Mouse (Mus musculus): ENCODE data around the gene Prkd1.
"Not testable (repeated sequence)": the region's sequence is repeated elsewhere in the genome, so short reads cannot be mapped to it uniquely, and the experiment has no call there.

Prkd1 gene

DNA sequence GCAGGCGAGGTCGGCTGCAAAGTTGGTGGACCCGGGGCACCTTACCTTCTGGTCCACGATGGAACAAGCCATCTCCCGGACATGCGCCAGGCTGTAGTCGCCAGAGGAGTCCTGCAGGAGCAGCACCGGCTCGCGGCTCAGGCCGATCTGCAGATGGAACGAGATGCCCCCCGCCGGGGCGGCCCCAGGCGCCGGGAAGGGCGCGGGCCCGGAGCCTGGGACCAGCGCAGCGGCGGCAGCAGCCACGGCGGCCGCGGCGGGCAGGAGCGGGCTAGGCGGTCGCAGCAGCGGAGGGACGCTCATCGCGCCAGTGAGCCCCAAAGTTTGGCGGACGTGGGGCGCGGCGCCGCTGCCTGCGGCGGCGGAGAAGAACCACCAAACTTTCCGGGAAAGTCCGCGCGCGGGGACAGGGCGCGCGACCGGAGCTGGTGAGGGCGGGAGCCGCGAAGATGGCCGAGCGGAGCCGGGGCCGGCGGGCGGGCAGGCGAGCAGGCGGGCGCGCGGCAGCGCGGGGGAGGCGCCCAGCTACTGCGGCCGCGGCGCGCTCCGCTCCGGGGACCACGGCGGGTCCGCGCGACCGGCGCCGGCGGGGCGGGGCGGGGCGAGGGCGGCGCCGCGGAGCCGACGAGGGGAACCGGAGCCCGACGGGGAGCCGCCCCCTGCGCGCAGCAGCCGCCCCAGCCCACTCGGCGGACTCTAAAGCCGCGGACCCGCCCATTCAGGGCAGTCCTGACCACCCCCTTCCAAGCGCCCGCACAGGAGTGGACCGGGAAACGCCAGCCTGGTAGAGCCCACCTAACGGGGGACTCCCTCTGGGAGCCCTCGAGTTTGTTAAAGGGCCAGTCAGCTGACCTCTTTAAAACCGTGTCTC lies at the start of gene Prkd1:
Gene Prkd1, minus strand, starts transcription at position 428 of the 871 bp plus-strand sequence.
- DNase-seq (ENCODE audit: low read depth), result no peak

DNA sequence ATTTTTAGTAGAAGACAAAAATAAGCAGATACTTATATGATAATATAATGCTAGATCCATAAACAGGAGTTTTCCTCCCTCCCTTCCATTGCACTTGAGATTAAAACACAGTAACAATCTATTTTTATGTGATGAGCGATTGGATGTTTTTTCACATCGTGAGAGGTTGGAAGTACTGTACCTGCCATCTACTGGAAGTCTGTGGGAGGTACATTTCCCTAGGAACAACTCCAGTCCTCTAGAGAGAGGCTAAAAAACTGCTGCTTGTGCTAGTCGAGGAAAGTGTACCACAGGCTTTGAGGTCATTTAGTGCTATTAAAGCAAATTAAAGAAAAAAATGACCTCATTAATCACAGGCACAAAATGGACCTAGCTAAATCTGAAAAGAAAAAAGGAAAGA lies 48.6 kb upstream of the Prkd1 start:
- no peak for DNase-seq (ENCODE audit: low read depth)

DNA sequence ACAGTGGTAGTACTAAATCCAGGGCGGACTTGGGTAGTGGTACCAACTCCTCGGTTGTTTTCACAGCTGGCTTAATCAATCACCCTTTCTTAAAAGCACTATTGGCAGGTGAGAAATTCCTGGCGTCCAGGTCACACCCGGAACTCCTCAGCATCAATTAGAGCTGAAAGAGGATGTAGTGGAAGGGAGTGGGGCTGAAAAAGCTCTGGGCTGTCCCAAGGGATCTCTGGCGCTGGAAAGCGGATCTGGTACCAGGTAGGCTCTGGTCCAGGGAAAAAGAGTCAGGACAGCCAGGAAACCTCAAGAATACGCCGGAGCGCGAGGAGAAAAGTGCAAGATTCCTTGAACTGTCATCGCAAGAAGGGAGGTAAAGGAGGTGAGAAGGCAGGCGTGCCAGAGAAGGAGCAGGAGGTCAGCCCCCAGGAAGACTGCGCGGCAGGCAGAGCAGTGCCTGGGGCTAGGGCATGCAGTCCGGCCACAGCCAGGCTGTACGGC lies 675 bp downstream of the Prkd1 start:
- DNase-seq (ENCODE audit: low read depth), result no peak

DNA sequence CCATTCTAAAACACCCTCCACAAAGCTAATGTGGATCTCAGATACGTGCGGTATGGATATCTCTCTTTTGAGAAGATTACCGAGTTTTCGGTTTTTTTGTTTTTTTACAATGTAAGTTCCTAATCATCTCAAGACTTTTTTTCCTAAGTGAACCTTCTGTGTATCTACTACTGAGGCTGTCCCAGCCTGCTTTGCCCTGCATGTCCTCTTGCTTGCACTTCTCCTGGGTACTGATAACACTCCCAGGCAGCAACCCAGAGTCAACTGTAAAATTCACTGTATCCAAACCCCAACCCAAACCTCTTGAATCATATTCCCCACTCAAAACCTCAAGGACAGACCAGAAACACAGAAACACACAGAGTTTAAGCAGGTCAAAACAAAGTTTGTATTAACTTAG lies 2.0 kb downstream of the Prkd1 start:
- DNase-seq (ENCODE audit: low read depth), result no peak

GRCm38 (mm10) chr12:50642671-50643070 lies 6.2 kb downstream of the Prkd1 start:
- no peak for DNase-seq (ENCODE audit: low read depth)

GRCm38 (mm10) chr12:50640171-50640570 lies 8.7 kb downstream of the Prkd1 start:
- no peak for DNase-seq (ENCODE audit: low read depth)

- DNase-seq (ENCODE audit: low read depth), result no peak
Observed at GRCm38 (mm10) chr12:50634436-50634835, 14.5 kb downstream of the Prkd1 start.

- not testable (repeated sequence) for DNase-seq (ENCODE audit: low read depth)
Observed at GRCm38 (mm10) chr12:50626100-50626499, 22.8 kb downstream of the Prkd1 start.

- DNase-seq (ENCODE audit: low read depth), result no peak
Observed at GRCm38 (mm10) chr12:50624175-50624574, 24.7 kb downstream of the Prkd1 start.

- DNase-seq (ENCODE audit: low read depth), result no peak
Observed at GRCm38 (mm10) chr12:50615852-50616251, 33.0 kb downstream of the Prkd1 start.

DNA sequence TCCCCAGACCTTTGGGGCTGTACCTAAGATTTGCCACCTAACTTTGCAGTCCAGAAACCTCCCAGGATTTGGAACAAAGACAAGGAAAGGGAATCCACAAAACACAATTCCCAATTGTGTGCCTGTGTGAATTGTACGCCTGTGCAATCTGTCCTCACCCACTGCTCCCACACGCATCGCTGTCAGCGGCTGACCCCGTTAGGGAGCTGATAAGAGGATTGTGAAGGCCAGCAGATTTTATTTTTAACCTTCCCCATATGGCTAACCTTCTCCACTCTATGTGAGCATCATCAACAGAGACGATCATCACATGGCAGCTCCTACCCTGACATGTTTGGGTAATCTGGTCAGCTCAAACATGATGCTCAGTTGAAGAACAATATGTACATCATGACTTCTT lies 34.6 kb downstream of the Prkd1 start:
- no peak for DNase-seq (ENCODE audit: low read depth)

GRCm38 (mm10) chr12:50606703-50607500 lies 42.0 kb downstream of the Prkd1 start:
- no peak for DNase-seq (ENCODE audit: low read depth)

DNA sequence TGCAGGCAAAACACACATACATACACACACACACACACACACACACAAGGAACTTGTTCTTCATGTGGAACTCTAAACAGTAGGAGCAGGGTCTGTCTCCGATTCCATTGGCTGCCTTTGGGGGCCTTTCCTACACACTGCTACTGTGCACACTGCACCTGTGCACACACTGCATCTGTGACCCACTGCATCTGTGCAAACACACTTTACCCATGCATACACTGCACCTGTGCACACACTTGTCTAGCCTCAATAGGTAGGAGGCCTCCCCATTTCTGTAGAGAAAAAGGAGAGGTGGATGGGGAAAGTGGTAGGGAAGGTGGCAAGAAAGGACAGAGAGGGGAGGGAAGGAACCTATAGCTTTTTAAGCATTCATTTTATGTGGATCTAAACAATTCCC lies 49.5 kb downstream of the Prkd1 start:
- DNase-seq (ENCODE audit: low read depth), result no peak

- no peak for DNase-seq (ENCODE audit: low read depth)
Observed at GRCm38 (mm10) chr12:50598053-50598988, 50.6 kb downstream of the Prkd1 start.

DNA sequence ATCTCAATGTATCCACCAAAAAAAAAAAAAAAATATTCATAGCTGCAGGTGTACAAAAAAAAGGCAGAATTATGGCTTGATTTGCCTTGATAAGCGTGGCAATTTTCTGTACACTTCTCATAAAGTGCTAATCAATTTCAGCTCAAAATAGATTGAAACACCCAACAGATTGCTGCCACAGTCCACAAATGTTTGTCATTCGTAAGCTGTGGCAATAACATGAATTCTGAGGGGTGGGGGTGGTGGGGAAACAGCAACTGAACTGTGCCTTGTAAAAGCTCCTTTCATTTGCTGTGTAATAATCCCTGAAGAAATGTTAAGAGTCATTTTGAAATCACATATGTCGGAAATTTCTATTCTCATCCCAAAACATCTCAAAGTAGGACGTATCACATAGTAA lies 51.4 kb downstream of the Prkd1 start:
- DNase-seq (ENCODE audit: low read depth), result no peak

DNA sequence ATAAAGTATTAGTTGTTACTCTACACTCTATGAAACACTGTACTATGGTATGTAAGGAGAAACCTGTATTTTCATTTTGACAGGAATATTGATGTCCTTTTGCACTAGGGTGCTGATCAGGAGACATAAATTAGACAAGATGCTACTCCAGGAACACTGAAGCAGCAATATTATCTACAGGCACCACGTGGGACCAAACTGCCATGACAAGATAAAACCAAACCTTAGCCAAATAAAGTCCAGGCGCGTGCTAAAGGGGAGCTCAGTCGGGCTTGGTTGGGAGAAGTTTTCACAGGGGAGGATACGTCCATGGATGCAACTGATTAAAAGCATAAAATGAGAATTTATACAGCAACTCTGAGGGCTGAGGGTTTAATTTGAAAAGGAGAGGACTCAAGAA lies 53.1 kb downstream of the Prkd1 start:
- DNase-seq (ENCODE audit: low read depth), result no peak

DNA sequence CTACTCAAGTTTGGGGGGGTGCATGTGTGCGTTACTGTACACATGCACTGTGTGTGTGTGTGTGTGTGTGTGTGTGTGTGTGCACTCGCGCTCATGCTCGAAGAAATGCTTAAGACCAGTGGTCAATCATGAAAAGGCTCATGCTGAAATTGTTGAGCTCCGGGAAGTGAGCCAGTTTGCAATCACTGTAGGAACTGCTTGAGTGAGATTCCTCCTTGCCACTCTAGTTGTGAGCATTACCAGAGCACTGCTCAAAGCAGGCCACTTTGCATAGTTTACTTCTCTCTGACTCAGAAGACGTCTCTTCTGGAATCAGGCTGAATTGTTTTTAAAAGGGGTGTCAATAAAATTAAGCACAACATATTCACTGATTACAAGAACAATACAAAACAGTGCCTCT lies 54.4 kb downstream of the Prkd1 start:
- no peak for DNase-seq (ENCODE audit: low read depth)

DNA sequence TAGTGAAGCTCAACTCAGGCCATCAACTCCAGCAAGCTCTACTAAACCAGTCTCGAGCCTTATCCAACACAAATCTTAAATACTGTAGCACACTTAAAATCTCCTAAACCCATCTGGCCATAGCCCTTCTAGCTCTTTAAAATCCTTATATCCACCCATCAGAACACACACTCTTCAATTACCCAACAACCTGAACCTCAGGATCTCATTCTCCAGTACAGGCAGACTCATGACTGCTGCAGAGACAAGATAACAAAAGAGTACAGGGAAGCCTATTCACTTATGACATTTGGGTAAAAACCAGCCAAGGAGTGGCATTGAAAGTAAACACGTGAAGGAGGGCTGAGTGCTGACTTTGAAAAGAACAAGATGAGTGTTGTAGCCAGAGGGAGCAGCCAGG lies 55.4 kb downstream of the Prkd1 start:
- DNase-seq (ENCODE audit: low read depth), result no peak

DNA sequence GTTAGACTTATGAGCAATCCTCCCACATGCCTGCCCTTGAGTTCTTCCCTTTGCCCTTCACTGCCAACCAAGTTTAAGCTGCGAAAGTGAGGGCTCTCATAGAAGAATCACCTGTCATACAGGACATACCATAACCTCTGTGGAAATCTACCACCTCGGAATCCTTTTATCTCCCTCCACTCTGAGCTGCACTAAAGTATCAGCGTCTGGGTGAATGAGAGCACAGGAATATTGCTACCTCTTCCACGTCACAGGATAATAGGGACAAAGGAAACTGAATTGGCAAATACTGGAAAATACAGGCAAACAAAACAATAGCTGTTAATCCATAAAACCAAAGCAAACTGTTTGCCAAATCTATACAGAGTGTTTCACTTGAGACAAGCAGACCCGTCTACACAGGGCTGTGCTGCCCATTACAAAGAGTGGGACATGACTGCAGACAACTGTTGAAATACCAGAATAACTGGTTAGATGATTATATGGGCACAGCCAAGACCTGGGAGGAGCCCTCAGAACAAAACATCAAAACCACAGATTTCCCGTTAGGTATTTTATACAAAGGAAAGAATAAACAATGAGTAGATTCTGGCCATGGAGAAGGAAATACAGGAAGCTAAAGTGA lies 60.6 kb downstream of the Prkd1 start:
- DNase-seq (ENCODE audit: low read depth), result no peak

DNA sequence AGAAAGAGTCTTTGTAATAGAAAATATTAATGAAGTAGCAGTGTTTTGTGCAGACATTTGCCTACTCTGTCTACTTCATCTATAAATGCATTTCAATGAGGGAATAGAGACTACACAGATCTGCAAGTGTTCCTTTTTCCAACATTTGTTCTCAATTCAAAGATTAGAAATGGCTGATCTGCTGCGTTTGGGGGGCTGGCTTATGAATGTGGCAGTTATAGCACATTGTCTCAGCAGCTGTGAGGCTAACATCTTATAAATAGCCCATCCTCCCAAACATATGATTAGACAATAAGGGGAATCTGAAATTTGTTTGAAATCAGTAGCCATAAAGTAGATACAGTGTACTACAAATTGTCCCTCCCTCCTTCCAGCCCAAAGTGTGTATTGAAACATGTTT lies 83.7 kb downstream of the Prkd1 start:
- no peak for DNase-seq (ENCODE audit: low read depth)

- DNase-seq (ENCODE audit: low read depth), result no peak
Observed at GRCm38 (mm10) chr12:50560536-50560935, 88.4 kb downstream of the Prkd1 start.

All from c-Kit-positive CD71-negative TER-119-negative erythroid progenitor cells, embryonic 14.5 days (primary cell).